Mouse (Mus musculus) thymus, postnatal 0 days (tissue): ENCODE data around the gene Dnal4. TPM values are rescaled to one million over a fixed set of nuclear protein-coding genes. Genes with fewer than 3 reads are reported as not detected.
A peak's percentile ranks its signal among the peaks of the same experiment; 100 is the strongest.

Source experiments
- DNase-seq: peaks from one replicate; pipeline ENCODE4 v3.0.0-alpha.2; 2015; ENCODE audit warnings: low spot score
- polyA plus RNA-seq: library from polyadenylated mRNA; unstranded; fragments of >200 nt; fragmentation: Nextera tagmentation; extraction: Ambion mirVana; gene quantifications from 2 replicates; pipeline ENCODE4 v1.2.1, GENCODE M21; 2015

The Dnal4 gene
- polyA plus RNA-seq, 1 experiment from 2014 or later, result 42.7 TPM

DNA sequence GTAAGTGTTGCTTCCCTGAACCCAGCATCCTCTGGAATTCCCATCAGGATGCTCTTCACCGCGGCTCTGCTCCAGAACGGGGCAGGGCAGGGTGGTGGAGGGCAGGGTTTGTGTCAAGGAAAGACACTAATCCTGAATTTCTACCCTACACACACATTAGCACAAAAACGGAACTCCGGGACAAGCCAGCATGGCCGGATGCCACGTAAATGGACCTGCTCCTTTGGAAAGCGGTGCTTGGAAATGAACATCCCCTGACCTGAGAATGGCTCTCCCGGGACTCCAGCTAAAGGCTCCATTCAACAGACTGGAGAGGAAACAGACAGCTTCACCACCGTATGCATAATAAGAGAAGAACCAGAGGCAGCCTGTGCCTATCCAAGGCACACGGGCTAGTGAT, 23.1 kb upstream of the Dnal4 start:
- no peak for DNase-seq

DNA sequence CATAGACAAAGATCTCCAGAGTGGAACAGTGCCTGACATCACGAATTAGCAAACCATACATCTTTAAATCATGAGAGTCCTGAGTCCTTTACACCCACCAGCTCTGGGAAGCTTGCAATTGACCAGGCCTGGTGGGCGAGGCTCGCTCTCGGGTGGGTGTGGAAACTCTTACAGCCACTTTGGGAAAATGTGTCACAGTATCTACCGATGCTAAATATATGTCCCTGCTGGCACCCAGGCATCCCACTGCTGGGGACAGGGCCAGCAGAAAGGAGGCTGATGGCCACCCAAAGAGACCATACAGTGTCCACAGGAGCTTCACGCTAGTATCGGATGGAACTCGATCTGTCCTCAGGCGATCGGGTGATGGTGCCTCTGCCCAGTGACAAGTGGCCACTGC, 20.9 kb upstream of the Dnal4 start:
- no peak for DNase-seq

DNA sequence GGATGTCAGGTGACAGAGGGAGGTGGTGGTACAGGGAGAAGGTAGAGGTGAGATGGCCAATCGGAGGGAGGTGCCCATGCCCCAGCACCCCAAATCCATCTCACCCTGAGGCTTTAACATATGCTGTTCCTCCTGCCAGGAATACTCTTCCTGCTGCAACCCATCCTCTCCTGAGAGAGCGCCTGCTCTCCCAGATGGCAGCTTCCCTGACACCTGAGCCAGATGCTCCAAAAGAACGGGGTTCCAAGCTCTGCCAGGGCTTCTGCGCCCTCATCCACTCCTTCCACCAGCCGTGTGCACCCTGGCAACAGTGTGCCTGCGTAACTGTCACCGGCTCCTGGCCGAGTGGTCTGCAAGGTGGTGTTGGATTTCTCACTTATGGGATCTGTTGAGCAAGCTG, 20.0 kb upstream of the Dnal4 start:
- DNase-seq, result no peak

DNA sequence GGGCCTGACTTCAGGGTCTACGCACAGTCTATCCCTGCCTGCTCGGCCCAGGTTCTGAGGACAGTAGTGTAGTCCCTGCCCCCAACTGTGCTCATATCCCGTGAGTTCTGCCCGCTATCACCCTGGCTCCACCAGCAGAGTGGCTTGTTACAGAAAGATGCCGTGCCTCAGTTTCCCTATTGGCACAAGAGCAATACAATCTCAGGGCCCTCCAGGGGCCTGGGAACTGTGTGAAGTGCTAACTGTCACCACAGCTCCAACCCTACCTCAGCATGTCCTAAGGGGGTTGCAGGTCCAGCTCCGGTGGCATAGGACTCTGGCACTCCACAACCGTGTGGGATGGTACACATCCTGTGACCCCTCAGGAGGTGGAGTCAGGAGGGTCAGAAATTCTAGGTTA, 19.4 kb upstream of the Dnal4 start:
- DNase-seq, result no peak

DNA sequence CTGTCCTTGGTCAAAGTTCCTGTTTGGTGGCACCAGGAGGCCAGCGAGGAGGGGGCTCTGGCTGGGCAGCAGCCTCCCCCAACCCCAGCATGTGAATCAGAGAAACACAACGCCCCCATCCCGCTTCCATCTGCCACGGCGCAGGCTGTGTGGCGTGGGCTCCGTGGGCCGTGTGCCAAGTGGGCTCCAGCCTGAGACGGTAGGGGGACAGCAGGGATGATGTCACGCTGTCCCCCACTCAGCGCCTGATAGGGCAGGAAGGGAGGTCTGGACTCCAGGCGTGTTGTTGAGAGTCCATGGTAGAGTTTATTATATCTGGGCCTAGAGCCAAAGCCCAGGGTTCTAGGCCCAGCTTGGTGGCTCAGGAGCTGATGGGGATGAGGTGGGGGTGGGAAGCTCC, 18.6 kb upstream of the Dnal4 start:
- DNase-seq, result no peak

DNA sequence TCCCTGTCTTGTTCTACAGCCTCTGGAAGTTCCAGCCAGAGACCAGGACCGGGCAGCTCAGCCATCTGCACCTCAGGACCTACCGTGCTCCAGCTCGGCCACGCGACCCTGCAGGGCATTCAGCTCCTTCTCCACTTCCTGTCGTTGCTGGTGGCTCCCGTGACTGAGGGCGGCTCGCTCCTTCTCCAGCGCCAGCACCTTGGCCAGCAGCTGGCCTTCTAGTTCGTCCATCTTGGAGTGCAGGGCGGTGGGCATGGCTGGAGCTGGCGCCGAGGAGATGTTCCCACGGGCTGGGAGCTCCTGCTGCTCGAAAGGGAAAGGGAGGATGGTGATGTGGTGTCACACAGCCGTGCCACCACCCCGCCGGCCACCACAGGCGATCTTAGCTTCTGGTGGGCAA, 16.5 kb upstream of the Dnal4 start:
- no peak for DNase-seq

DNA sequence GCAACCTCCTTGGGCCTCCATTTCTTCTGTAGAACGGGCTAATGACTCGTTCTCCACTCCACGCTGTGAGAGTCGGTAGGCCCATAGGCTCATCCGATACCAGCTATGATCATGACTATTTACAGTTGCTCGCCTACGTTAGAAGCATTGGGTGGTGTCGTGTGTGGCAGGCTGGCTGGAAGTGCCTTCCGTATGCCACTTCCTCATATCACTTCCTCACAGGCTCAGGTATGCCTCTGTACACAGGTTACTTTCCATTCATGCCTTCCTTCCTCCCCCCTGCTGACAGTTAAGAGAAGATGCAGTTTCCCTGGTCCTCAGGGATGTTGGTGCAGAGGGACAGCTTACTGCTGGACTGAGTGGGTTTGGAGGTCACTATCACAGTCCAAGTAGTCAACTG, 15.4 kb upstream of the Dnal4 start:
- no peak for DNase-seq

DNA sequence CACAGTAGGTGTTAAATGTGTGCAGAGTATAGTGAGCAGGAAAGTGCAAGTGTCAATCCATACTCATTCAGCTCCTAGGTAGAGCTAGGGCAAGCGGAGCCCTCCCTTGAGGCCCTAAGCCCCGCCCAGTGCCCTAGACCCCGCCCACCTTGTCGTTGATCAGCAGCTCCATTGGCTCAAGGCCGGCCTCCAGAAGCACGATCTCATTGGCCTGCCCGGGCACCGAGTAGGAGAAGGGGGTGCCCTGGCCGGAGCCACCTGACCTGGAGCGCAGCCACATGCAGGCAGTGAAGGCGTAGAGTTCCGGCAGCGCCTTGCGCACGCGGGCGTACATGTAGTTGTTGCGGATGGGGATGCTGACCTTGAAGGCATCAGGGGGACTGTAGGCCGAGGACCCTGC, 14.8 kb upstream of the Dnal4 start:
- no peak for DNase-seq

DNA sequence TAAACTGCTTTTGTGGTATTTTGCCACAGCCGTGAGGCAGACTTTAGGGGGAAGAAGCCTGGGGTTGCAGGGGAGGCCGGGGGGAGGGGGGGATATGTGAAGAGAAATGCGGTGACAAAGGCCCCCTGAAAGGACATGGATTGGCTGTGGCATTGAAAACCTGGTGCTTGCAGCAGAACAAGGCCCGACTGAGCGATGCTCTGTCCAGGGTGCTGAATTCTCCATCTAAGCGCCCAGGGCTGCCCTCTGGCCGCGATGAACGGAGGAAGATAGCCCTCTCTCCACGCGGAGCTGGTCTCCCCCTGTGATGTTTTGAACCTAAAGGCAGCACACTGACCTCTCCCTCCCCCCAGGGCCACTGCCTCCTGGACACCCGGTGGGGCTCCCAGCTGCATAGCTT, 13.9 kb upstream of the Dnal4 start:
- peak; percentile 65 for DNase-seq

DNA sequence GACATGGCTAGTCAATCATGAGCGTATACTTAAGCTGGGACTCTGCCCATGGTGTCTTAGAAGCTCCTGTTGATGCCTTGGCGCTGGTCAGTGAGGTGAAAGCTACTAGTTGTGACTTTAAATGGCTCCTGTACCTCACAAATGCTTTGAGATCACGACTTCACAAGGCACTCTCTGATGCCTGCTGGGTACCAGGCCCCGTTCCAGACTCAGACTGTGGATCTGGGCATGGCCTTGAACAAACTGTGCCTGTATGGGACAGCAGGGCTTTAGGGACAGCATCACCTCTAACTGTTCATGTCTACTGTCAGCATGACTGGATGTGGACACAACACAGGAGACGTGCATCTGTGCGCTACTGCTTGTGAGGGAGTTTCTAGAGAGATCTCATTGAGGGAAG, 13.3 kb upstream of the Dnal4 start:
- DNase-seq, result no peak

DNA sequence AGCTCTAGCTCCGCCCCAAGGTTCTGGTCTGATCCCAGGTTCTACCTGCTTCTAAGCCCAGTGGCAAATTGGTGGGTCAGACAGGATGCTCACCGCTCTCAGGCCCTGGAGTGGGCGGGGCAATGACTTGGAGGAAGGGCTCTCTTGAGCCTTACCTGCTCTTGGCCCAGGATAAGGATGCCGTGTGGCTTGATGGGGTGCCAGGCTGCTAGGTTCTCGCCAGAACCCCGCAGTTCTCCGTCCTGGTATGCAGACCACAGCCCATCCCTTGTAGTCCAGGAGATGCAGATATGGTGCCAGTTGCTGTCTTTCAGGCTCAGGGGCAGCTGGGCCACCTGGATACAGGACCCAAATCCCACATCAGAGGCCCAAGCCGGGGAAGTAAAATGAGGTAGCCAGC, 12.5 kb upstream of the Dnal4 start:
- DNase-seq, result no peak

DNA sequence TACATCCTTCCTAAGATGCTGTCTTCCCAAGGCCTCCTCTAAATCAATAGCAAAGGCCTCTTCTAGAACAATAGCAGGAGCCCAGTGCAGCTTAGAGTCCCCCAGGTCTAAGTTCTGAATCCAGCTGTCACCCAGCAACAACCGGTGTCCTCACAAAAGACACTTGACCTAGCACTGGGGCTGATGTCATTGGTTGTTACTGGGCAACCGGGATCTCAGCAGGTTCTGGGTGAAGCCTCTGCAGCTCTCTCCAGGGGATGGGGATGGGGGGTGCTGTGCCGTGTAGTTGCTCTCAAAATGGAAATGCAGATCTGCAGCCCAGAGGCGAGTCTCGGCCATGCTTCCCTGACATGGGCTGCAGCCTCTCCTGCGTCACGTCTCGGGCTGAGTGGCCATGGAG, 10.2 kb upstream of the Dnal4 start:
- DNase-seq, result no peak

DNA sequence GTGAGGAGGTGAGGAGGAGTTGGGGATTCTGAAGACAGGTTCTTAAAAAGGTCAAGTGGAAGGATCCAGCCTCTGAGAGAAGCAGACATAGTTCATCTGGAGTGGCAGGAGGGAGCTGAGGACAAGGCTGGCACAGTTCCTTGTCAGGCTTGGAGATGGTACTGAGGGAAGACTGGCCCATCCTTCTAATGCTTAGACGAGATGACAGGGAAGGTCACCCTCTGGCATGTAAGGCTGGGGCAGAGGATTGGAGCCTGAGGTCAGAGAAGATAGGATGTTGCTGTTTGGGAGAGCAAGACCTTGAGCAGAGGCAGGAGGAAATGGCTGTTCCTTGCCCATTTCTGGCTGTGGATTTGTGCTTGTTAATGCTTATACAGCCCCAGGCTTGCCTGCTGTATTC, 7.4 kb upstream of the Dnal4 start:
- no peak for DNase-seq

DNA sequence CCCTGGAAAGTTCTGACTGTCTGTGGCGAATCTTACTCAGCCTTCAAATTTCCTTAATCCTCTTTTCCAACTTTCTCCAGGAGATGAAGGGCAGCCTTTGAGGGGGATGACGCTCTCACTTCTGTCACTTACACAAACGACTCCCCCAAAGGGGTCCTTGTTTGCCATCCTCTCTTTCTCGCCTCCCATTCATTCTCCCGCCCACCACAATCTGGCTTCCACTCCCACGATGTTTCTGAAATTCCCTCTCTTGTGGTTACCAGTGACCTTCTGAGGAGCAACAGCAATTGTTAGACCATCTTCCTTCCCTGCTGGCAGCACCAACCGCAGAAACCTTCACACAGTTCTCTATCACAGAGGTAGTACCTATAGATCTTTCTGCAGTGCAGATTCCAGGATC, 2.0 kb downstream of the Dnal4 start:
- DNase-seq, result no peak

DNA sequence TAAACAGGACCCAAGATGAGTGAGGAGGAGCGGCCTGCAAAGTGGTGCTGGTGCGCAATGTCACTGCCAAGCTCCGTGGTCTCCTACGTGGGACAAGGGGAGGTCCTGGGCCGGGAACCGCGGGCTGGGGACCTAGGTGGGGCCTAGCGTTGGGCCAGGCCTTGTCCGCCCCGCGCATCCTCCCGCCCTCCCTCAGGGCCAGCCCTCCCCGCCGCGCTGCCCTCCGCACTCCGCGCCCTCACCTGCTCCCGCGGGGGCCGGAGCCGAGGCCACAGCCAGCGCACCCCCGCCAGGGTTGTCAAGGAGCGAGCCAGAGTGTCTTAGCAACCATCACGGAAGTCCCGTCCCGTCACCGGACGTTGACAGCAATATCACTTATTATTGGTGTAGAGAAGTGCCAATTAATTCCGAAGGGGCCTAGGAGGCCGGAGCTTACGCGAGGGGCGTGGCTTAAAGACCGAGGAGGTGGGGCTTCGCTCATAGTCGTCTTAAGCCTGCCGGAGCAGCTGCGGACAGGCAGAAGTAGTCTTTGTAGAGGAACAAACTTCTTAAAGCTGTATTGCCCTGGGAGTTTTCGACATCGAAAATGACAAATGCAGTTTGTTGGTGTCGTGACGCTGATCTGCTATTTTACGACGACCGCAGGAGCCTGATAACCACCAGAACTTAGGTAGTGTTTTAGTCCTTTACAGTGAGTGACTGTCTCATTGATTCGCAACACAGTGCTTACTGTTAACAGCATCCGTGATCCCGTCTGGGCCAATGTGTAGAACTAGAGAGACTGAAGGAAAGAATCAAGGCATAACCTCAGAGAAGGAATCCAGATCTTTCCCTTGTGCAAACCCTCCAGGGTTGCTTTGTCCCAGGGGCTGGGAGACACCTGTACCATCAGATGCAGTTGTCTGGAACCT, 3.3 kb downstream of the Dnal4 start:
- peak; percentile 97 for DNase-seq

DNA sequence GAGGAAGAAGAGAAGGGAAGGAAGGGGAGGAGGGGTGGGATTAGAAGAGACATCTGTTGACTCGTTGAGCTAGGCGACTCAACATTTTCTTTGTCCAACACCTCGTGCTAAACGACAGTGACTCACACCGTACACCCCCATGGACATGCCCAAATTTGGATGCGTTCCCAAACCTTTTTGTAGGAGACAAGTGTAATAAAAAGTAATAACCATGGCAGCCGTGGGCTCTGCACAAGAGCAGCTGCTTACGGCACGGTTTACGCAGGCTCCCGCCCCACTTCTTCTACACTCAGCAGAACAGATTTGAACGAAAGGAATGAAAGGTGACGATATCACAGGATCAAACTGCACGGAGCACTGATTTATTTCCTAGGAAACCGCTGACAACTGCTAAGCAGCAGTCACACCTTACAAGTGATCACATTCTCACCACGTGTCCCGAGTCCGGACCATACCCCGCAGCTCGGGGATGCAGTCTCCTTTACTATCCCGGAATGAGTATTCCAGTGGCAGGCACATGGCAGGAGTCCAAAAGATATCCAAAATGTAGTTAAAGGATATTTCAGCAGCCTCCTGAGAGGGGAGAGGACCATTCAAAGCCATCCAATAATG, 6.9 kb downstream of the Dnal4 start:
- no peak for DNase-seq

DNA sequence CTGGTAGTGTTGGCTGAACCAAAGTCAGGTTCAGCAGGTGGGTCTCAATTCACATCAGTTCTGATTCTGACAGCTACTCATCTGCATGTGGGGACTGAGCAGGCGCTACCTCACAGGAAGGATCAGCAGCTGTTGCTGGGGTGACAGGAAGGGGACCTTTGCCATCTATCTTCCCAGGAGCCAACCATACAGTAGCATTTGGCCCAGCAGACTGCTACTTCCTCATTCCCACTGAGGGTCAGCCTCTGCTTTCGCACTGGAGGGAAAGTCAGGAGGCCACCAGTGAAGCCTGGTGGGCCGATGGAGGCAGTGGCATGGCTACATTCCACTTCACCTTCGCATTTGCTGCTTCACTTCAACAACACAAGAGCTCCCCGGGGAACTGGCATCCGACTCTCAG, 9.3 kb downstream of the Dnal4 start:
- no peak for DNase-seq

DNA sequence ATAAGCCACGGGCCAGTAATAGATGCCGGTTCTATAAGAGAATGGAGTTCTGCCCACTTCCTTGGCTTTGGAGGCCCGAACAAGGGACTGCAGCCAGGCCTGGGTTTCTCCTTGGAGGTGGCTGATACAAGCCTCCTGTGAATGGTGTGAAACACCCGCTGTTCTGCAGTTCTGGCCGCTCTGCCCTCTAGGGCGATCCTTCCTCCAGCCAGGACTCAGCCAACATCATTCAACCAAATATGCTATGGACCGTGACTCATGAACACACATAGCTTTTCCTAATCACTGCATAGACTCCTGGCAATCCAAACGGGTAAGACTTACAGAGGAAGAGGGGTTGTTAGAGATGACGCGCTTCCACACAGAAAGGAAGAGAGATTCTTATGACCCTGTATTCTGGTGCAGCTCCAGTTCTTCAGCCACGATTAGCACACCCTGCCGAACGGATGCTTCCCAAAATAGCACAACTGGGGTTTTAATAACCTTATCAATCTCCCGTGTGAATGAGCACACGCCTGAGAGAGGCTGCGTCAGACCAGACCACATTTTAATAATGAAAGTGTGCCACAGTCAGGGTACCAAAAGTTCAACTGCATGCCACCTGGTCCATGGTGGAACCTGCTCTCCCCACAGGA, 10.2 kb downstream of the Dnal4 start:
- DNase-seq, result no peak

DNA sequence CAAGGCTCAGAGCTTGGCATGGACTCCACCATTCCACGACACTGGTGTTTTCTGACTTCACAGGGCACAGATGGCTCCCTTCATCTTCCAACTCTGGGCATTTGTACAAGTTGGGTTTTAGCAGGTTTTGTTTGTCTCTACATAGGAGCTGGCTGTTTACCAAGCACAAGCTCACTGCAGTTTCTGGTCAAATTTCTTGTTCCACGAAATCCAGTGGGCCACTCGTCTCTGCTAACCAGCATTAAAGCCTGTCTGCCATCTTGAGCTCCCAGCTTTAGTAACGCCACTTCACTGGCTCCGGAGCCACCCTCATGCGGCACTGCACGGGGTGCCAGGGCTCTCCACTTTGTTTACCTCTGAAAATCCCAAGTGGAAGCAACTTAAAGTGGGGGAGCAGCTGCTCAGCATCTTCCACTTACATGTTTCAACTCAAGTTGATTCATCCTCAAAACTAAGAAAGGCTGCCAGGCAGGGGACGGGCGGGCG, 11.0 kb downstream of the Dnal4 start:
- no peak for DNase-seq

DNA sequence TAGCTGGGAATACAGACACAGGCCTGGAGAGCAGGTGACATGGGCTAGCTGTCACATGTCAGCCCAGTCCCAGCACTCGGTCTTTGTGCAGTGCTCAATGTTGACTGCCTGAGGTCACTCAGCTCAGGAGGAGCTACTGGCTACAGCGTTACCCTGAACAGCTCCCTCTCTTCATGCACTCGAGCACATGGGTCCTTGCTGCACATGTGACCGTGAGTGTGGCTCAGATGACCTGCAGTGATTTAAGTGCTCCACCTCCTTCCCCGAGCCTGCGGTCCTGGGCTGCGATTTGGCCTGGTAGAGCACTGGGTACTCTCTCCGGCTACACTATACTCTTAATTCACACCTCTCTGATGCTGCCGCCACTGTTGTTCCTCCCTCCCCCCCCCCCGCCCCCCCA, 11.5 kb downstream of the Dnal4 start:
- DNase-seq, result no peak

DNA sequence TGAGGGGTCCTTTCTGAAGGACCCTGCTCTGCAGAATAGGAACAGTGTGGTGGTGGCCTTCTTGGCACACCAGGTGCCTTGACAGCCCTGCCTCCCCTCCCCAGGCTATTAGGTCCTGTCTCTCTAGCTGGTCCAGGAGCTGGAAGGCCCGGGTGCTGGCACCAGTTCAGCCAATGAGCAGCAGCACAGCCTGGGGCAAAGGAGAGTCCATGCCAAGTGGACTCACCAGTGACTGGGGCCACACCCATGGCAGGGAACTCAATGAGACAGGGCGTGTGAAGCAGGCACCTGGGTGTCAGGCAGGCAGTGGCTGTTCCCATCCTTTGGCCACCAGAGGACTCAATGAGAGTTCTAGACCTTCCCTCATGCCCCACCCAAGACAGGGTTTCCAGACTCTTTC, 12.3 kb downstream of the Dnal4 start:
- no peak for DNase-seq

DNA sequence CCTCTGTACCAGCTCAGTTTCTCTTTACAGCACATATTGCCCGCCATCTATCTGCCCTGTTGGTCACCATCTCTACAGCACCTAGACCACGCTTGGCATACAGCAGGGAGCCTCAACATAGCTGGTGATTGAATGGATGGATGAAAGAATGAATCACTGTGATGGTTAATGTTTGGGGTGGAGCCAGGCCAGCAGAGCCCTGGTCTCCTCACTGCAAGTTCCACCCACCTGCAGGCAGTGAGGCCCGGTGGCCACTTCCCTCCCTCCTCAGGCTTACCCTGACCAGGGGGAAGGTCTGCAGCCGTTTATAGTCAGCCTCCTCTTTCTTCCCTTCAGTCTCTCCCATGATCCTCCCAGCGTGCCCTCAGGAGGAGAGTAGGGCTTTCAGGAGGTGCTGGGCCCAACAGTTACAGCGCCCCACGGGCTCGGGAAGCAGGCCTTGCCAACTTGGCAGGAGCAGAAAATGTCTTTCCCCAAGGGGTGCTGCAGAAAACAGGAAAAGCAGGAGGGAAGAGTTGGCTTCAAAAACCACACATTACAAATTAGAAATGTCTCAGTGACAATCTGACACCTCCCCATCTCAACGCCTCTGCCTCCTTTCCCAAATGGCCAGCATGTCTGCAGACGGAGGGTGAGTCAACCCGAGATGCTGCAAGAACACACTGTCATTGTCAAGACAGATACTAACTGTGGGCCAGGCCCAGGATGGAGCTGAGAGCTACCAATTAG, 12.9 kb downstream of the Dnal4 start:
- DNase-seq, result no peak
